Mouse (Mus musculus): ENCODE results near the gene Tcaim. TPM values are rescaled to one million over a fixed set of nuclear protein-coding genes. Genes with fewer than 3 reads are reported as not detected.

Gene Tcaim
- polyA plus RNA-seq (2012; rRNA removed), result 5.8 and 6.1 TPM in 2 replicates

GRCm38 (mm10) chr9:122805053-122805844 is at the start of gene Tcaim:
Gene Tcaim, plus strand, starts transcription at chr9:122805539.

GRCm38 (mm10) chr9:122843760-122844159 is 38.4 kb downstream of the Tcaim start, which contains the start of gene Gm35549:
Gene Gm35549, minus strand, starts transcription at chr9:122844035.

GRCm38 (mm10) chr9:122865697-122866166 is 60.4 kb downstream of the Tcaim start, which contains the start of gene Zfp445:
Gene Zfp445, minus strand, starts transcription at chr9:122866006.

GRCm38 (mm10) chr9:122885385-122885784 is 80.0 kb downstream of the Tcaim start, which contains the start of gene Zkscan7:
Gene Zkscan7, plus strand, starts transcription at chr9:122885685.

Other genes with a start within 250 kb of the Tcaim start
- not detected in 2 replicates for gene Topaz1, start 58.2 kb upstream of the Tcaim start, polyA plus RNA-seq (2012; rRNA removed)
- not detected in 2 replicates for gene Gm35549, start 38.5 kb downstream of the Tcaim start, polyA plus RNA-seq (2012; rRNA removed)
- gene Zfp445, start 60.5 kb downstream of the Tcaim start, polyA plus RNA-seq (2012; rRNA removed), result 187 and 190 TPM in 2 replicates
- 7.5 and 8.8 TPM in 2 replicates for gene Zkscan7, start 80.1 kb downstream of the Tcaim start, polyA plus RNA-seq (2012; rRNA removed)
- gene Zfp105, start 117.5 kb downstream of the Tcaim start, polyA plus RNA-seq (2012; rRNA removed), result 14.2 and 15.0 TPM in 2 replicates
- gene 1110059G10Rik, start 145.5 kb downstream of the Tcaim start, polyA plus RNA-seq (2012; rRNA removed), result 19.4 and 20.4 TPM in 2 replicates
- 26.2 and 30.5 TPM in 2 replicates for gene Kif15, start 145.5 kb downstream of the Tcaim start, polyA plus RNA-seq (2012; rRNA removed)
- 16.9 and 18.3 TPM in 2 replicates for gene Tmem42, start 215.8 kb downstream of the Tcaim start, polyA plus RNA-seq (2012; rRNA removed)
- 0.45 and 0.52 TPM in 2 replicates for gene Tgm4, start 229.2 kb downstream of the Tcaim start, polyA plus RNA-seq (2012; rRNA removed)

Data from central nervous system, embryonic 14 days (tissue).